Mouse (Mus musculus) MEL (cell line): ENCODE measurements around the gene Tmem54.

Source experiments
- CTCF ChIP-seq, 3 experiments: IDR thresholded peaks in 2 of 3; conservative IDR thresholded peaks in 1 of 3; 2 replicates each; pipeline ENCODE4 v1.5.1; 2011 to 2012; ENCODE audit warnings: low read length in 3 of 3, low read depth in 2 of 3, mild to moderate bottlenecking in 2 of 3, improper control_type of control experiment in 1 of 3, inconsistent platforms in 1 of 3, mixed read lengths in 1 of 3, moderate library complexity in 1 of 3; ENCODE audit not compliant: control insufficient read depth in 1 of 3, insufficient read depth in 1 of 3, poor library complexity in 1 of 3, severe bottlenecking in 1 of 3
- E2F4 ChIP-seq: IDR thresholded peaks from 2 replicates; pipeline ENCODE4 v1.6.1; 2011; ENCODE audit warnings: low read depth, low read length, improper control_type of control experiment, borderline replicate concordance
- ELF1 ChIP-seq: IDR thresholded peaks from 2 replicates; pipeline ENCODE4 v1.6.1; 2014; ENCODE audit warnings: low read depth, mild to moderate bottlenecking, inconsistent platforms, low read length, improper control_type of control experiment, moderate library complexity
- HCFC1 ChIP-seq: IDR thresholded peaks from 2 replicates; pipeline ENCODE4 v1.6.1; 2012; ENCODE audit warnings: low read depth, mild to moderate bottlenecking, inconsistent platforms, low read length, improper control_type of control experiment, moderate library complexity
- MAX ChIP-seq: IDR thresholded peaks from 2 replicates; pipeline ENCODE4 v1.6.1; 2011; ENCODE audit warnings: low read length, improper control_type of control experiment
- MEF2A ChIP-seq: IDR thresholded peaks from 2 replicates; pipeline ENCODE4 v1.6.1; 2014; ENCODE audit warnings: low read depth, mild to moderate bottlenecking, inconsistent platforms, low read length, improper control_type of control experiment; ENCODE audit not compliant: poor library complexity, insufficient replicate concordance, severe bottlenecking; ENCODE audit errors: extremely low read depth
- POLR2AphosphoS5 ChIP-seq: IDR thresholded peaks from 2 replicates; pipeline ENCODE4 v1.6.1; 2012; ENCODE audit warnings: low read depth, borderline replicate concordance, mild to moderate bottlenecking, inconsistent platforms, low read length, moderate library complexity, mixed read lengths
- RAD21 ChIP-seq: IDR thresholded peaks from 2 replicates; pipeline ENCODE4 v1.6.1; 2011; ENCODE audit warnings: mild to moderate bottlenecking, low read depth, low read length, improper control_type of control experiment
- SMC3 ChIP-seq: IDR thresholded peaks from 2 replicates; pipeline ENCODE4 v1.6.1; 2011; ENCODE audit warnings: low read depth, low read length, improper control_type of control experiment
- TCF12 ChIP-seq: IDR thresholded peaks from 2 replicates; pipeline ENCODE4 v1.6.1; 2014; ENCODE audit warnings: low read depth, mild to moderate bottlenecking, inconsistent platforms, low read length, improper control_type of control experiment, moderate library complexity
- ZC3H11A ChIP-seq: IDR thresholded peaks from 2 replicates; pipeline ENCODE4 v1.6.1; 2012; ENCODE audit warnings: low read depth, mild to moderate bottlenecking, inconsistent platforms, low read length, improper control_type of control experiment
- ZMIZ1 ChIP-seq: IDR thresholded peaks from 2 replicates; pipeline ENCODE4 v1.6.1; 2012; ENCODE audit warnings: low read depth, mild to moderate bottlenecking, inconsistent platforms, low read length, improper control_type of control experiment, moderate library complexity

DNA sequence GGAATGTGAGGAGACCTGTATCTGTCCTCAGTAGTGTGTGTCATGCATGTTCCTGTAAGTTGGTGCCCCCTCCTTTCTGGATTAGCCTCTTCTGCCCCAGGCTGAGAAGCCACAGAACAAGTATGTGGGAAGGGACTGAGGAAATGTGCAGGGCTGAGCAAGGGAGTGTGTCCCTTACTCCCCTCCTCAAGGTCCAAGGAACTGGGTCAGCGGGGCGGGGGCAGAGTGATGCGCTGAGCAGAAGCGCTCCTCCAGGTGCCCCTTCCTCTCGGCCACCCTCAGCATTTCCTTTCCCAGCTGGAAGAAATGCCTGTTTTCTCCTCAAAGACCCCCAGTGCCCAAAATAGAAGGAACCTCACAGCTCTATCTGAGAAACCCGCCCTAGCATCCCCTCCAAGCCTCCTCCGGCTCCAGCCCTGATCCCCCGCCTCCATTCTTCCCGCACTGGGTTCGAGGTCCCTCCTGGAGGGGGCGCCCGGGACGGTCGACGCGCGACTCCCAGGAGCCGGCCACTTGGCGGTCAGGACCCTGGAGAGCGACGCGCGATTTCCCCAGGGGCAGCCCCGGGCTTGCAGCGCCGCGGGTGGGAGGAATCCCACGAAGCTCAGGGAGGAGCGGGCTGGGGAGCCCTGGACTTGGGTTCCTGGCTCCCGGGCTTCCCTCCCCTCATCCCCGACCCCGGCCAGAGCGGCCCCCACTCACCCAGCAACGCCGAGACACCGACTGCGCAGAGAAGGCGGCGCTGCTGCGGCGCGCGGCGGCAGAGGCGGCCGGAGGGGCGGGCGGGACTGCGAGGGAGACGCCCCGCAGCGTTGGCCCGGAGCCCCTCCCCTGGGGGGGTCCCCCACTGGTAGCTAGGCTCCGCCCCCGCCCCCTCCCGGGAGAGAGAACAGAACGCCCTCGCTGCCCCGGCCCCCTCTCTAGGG is 15.4 kb downstream of the Tmem54 start:
- peak; percentile 43 for TF ChIP-seq SMC3
- TF ChIP-seq CTCF (IDR thresholded peaks at IDR 0.05 in 2 of 3, conservative IDR thresholded peaks at IDR 0.05 in 1 of 3; ENCODE audit: control insufficient read depth in 1 of 3, insufficient read depth in 1 of 3, low read depth in 2 of 3, low read length in 3 of 3, poor library complexity in 1 of 3, severe bottlenecking in 1 of 3), result peak in 2 of 3 experiments; percentile 50 to 57; a peak in 4 of 6 replicates
- TF ChIP-seq RAD21, result peak; percentile 10
- no peak for TF ChIP-seq MEF2A
- TF ChIP-seq E2F4, result no peak
- no peak for TF ChIP-seq MAX
- TF ChIP-seq ZC3H11A, result peak; percentile 22; the same call in 1 of the 2 replicates
- TF ChIP-seq ZMIZ1, result no peak
- TF ChIP-seq ELF1, result no peak
- TF ChIP-seq TCF12, result no peak
- TF ChIP-seq HCFC1, result no peak
- no peak for TF ChIP-seq POLR2AphosphoS5
